Mouse (Mus musculus) layer of hippocampus, postnatal 10 days (tissue): ENCODE measurements around the gene Qtrt2. TPM values are rescaled to one million over a fixed set of nuclear protein-coding genes. Genes with fewer than 3 reads are reported as not detected.
A peak's percentile ranks its signal among the peaks of the same experiment; 100 is the strongest.

Experiments used
- DNase-seq, 2 experiments: peaks; one replicate each; pipeline ENCODE4 v3.0.0; 2021; ENCODE audit warnings: low spot score in 2 of 2
- total RNA-seq, 2 experiments: library from RNA; stranded (reverse); gene quantifications; 2 replicates each; pipeline ENCODE4 v1.2.3; 2021

Qtrt2 gene
- total RNA-seq, 2 experiments from 2014 or later, result 35.0 to 38.1 TPM

DNA sequence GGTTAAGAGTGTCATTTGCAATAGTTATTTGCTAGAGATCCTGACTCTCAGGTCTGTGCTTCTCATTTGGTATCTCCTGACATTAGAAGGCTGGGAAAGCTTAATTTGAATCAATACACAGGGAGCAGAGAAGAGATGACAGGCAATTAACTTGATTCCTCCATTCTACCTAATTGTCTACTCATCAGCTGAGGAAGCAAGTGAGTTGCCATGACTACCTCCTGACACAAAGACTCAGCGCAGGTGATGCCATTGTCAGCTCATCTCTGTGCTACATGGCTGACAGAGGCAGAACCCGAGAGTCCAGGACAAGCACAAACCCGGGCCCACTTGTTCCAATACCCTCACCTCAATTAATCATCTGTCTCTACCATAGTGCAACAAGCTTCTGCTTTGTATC lies 99.1 kb downstream of the Qtrt2 start:
- no peak for DNase-seq

DNA sequence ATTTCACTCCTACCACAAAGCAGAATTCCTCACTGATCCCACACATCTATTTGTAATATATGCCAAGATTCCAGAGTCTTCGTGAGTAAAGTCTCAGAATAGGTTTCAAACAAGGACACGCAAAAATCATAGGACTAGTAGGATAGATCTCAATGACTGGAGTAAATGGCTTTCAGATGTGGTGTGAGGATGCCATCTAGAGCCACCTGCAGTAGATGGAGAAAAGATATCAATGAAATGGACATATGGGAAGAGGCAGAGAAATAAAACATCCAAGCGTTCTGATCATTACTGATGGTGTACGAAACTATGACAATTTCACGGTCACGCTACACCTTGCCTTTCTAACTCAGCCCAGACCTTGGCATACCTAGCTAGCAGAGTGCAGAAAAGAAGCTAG lies 108.2 kb downstream of the Qtrt2 start:
- DNase-seq, result no peak

DNA sequence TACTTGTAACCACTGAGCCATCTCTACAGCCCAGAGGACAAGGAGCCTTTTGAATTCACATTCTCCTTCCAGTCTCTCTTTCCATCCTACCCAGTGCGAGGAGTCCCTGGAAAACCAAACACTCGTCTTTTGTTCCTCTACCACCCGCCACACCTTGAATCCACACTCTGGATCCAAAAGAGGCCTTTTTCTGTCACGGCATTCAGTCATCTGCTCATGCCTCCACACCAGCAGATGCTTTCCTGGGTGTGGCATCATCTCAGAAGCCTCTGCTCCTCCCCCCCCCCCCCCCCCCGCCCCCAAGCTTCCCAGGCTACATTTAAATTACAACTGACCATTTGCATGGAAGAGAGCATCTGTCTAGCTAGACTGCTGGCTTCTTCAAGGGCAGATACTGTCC lies 110.3 kb downstream of the Qtrt2 start:
- DNase-seq, result no peak

DNA sequence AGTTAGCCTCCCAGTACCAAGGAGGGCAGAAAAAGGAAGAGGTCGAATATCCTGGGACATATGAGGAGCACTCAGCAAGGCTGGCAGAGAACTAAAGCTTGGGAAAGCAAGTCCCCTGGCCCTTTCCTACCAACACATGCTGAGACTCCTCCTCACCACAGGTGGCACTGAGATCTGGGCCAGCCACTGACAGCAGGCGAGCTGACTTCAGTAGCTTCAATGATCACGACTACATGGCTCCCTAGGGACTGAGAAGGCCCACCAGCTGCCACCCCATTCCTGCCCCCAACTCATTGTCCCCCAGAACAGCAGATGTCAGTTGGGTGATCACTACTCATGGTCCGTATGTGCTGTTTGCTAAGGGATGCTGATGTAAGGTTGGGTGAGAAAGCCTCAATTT lies 112.0 kb downstream of the Qtrt2 start:
- DNase-seq, result peak; percentile 42 to 53

Other genes starting within 250 kb of the Qtrt2 start
- gene Drd3, start 172.8 kb downstream of the Qtrt2 start, total RNA-seq, result under 1 TPM; 0.41 to 0.54 TPM
- gene Ccdc191, start 37.0 kb downstream of the Qtrt2 start, total RNA-seq, result 1 to 10 TPM; 5.2 to 9.2 TPM
- 10 to 100 TPM; 45.4 to 50.5 TPM for gene Zdhhc23, start 53.0 kb upstream of the Qtrt2 start, total RNA-seq
- gene Gramd1c, start 136.5 kb upstream of the Qtrt2 start, total RNA-seq, result 1 to 10 TPM; 5.8 to 6.2 TPM
- 100 to 1,000 TPM; 360 to 444 TPM for gene Atp6v1a, start 212.9 kb upstream of the Qtrt2 start, total RNA-seq
- 10 to 100 TPM; 53.4 to 54.8 TPM for gene Naa50, start 213.0 kb upstream of the Qtrt2 start, total RNA-seq
- gene Usf3, start 246.4 kb upstream of the Qtrt2 start, total RNA-seq, result 10 to 100 TPM; 33.2 to 35.1 TPM